Mouse (Mus musculus) heart, postnatal 0 days (tissue): ENCODE measurements around the gene Col19a1. TPM values are rescaled to one million over a fixed set of nuclear protein-coding genes. Genes with fewer than 3 reads are reported as not detected.

Source experiments
- ATAC-seq: fragments of 200-750 bp; cut with Nextera tagmentation; 2 replicates; pipeline ENCODE4 v1.8.0; 2017; ENCODE audit warnings: low read depth, moderate number of reproducible peaks, moderate library complexity; ENCODE audit not compliant: insufficient read depth
- DNase-seq: peaks from one replicate; pipeline ENCODE4 v3.0.0-alpha.2; 2016; ENCODE audit warnings: low spot score
- H3K27ac ChIP-seq: fragments of 300-500 bp; sonication (generic); 2 replicates; pipeline ENCODE4 v1.5.1; 2014; ENCODE audit warnings: low read depth, mild to moderate bottlenecking
- H3K27me3 ChIP-seq: fragments of 300-500 bp; sonication (generic); 2 replicates; pipeline ENCODE4 v1.6.1; 2014; ENCODE audit warnings: low read length, mixed read lengths; ENCODE audit not compliant: control insufficient read depth, insufficient read depth
- H3K36me3 ChIP-seq: fragments of 300-500 bp; sonication (generic); replicated peaks from 2 replicates; pipeline ENCODE4 v1.6.1; 2014; ENCODE audit warnings: low read length, mixed read lengths; ENCODE audit not compliant: control insufficient read depth, insufficient read depth
- H3K4me1 ChIP-seq: fragments of 300-500 bp; sonication (generic); 2 replicates; pipeline ENCODE4 v1.6.1; 2014; ENCODE audit warnings: antibody characterized with exemption; ENCODE audit not compliant: control insufficient read depth, insufficient read depth
- H3K4me2 ChIP-seq: fragments of 300-500 bp; sonication (generic); 2 replicates; pipeline ENCODE4 v1.6.1; 2014; ENCODE audit warnings: low read depth, mild to moderate bottlenecking, low read length, moderate library complexity
- H3K4me3 ChIP-seq: fragments of 300-500 bp; sonication (generic); 2 replicates; pipeline ENCODE4 v1.5.1; 2014; ENCODE audit warnings: low read depth, low read length
- H3K9ac ChIP-seq: fragments of 300-500 bp; sonication (generic); replicated peaks from 2 replicates; pipeline ENCODE4 v1.6.1; 2014; ENCODE audit warnings: low read depth, low read length, mixed read lengths
- H3K9me3 ChIP-seq: fragments of 300-500 bp; sonication (generic); replicated peaks from 2 replicates; pipeline ENCODE4 v1.6.1; 2016; ENCODE audit warnings: low read length; ENCODE audit not compliant: control insufficient read depth
- CTCF ChIP-seq: IDR thresholded peaks from 2 replicates; pipeline ENCODE4 v1.5.1; 2016; ENCODE audit warnings: antibody characterized with exemption, control low read depth, low read depth
- EP300 ChIP-seq: IDR thresholded peaks from 2 replicates; pipeline ENCODE4 v1.6.1; 2016; ENCODE audit warnings: antibody characterized with exemption, low read depth
- WGBS: fragments of 180-500 bp; shearing (Covaris S2); extraction: QIAGEN DNeasy Blood & Tissue Kit; methylation state at CpG from one replicate; pipeline ENCODE4 v1.1.7; 2014; 5-methylcytosine and 5-hydroxymethylcytosine counted together
- polyA plus RNA-seq: library from polyadenylated mRNA; unstranded; fragments of >200 nt; fragmentation: Nextera tagmentation; extraction: Ambion mirVana; gene quantifications from 2 replicates; pipeline ENCODE4 v1.2.1, GENCODE M21; 2015
- total RNA-seq: library from RNA; depleted of rRNA; stranded (reverse); fragments of >200 nt; gene quantifications from 2 replicates; pipeline ENCODE4 v1.2.3, GENCODE M21; 2014; ENCODE audit warnings: low replicate concordance

The Col19a1 gene
- total and polyA plus RNA-seq, 2 experiments from 2014 or later = 0.04 to 0.69 TPM

GRCm38 (mm10) chr1:24572602-24573001 lies 14.7 kb downstream of the Col19a1 start:
- H3K27ac ChIP-seq = no peak overlapping the region
- 33% methylated on average over 8 of the region's 8 CpGs for WGBS

GRCm38 (mm10) chr1:24564113-24564512 lies 23.2 kb downstream of the Col19a1 start:
- no peak overlapping the region for H3K4me2 ChIP-seq
- no peak overlapping the region for H3K4me3 ChIP-seq
- ATAC-seq (no peak), DNase-seq (no peak)
- no peaks in the 10 kb centered on the region for H3K27me3 ChIP-seq
- no peak overlapping the region for H3K27ac ChIP-seq
- H3K4me1 ChIP-seq = no peaks in the 10 kb centered on the region
- WGBS = 44% methylated on average over 2 of the region's 2 CpGs
- no peaks in the 10 kb centered on the region for H3K9me3 ChIP-seq
- no peak overlapping the region for H3K9ac ChIP-seq
- TF ChIP-seq CTCF (no peak), EP300 (no peak)
- H3K36me3 ChIP-seq = no peaks in the 10 kb centered on the region

More at GRCm38 (mm10) chr1:24572602-24573001, 14.7 kb downstream of the Col19a1 start:
- no peak for ATAC-seq
- Histone ChIP-seq H3K4me3 (no peak overlapping the region), H3K9ac (no peak overlapping the region), H3K27me3 (no peaks in the 10 kb centered on the region), H3K4me1 (no peaks in the 10 kb centered on the region), H3K9me3 (no peaks in the 10 kb centered on the region), H3K4me2 (no peak overlapping the region), H3K36me3 (no peaks in the 10 kb centered on the region)
- TF ChIP-seq CTCF (no peak), EP300 (no peak)
- no peak for DNase-seq

GRCm38 (mm10) chr1:24558005-24558404 lies 29.3 kb downstream of the Col19a1 start:
- 45% methylated on average over 10 of the region's 10 CpGs for whole genome bisulfite sequencing
- H3K27ac ChIP-seq = no peak overlapping the region

GRCm38 (mm10) chr1:24553462-24553861 lies 33.8 kb downstream of the Col19a1 start:
- ATAC-seq (peak; percentile 63), DNase-seq (peak; percentile 47)
- no peak overlapping the region for H3K4me2 ChIP-seq
- H3K9ac ChIP-seq = no peak overlapping the region
- H3K27ac ChIP-seq = no peak overlapping the region
- H3K9me3 ChIP-seq = no peaks in the 10 kb centered on the region
- no peaks in the 10 kb centered on the region for H3K27me3 ChIP-seq
- H3K36me3 ChIP-seq = no peaks in the 10 kb centered on the region
- H3K4me1 ChIP-seq = no peaks in the 10 kb centered on the region
- H3K4me3 ChIP-seq = no peak overlapping the region
- 7% methylated on average over 4 of the region's 4 CpGs for WGBS
- TF ChIP-seq CTCF (no peak), EP300 (no peak)

More at GRCm38 (mm10) chr1:24558005-24558404, 29.3 kb downstream of the Col19a1 start:
- H3K9ac ChIP-seq = no peak overlapping the region
- TF ChIP-seq CTCF = no peak
- 0 out of 2 replicates have a peak overlapping the region, but pooled peaks have one; percentile 15 for H3K4me3 ChIP-seq
- H3K4me1 ChIP-seq = no peaks in the 10 kb centered on the region
- no peak for ATAC-seq
- H3K9me3 ChIP-seq = no peaks in the 10 kb centered on the region
- H3K36me3 ChIP-seq = no peaks in the 10 kb centered on the region
- no peaks in the 10 kb centered on the region for H3K27me3 ChIP-seq
- no peak for DNase-seq
- H3K4me2 ChIP-seq = no peak overlapping the region; the same call in 1 of the 2 replicates

GRCm38 (mm10) chr1:24550560-24551280 lies 36.6 kb downstream of the Col19a1 start:
- H3K4me2 ChIP-seq = no peak overlapping the region
- no peak for DNase-seq
- no peak overlapping the region for H3K9ac ChIP-seq
- H3K4me1 ChIP-seq = no peaks in the 10 kb centered on the region
- no peaks in the 10 kb centered on the region for H3K27me3 ChIP-seq
- H3K9me3 ChIP-seq = no peaks in the 10 kb centered on the region
- H3K4me3 ChIP-seq = no peak overlapping the region
- H3K36me3 ChIP-seq = no peaks in the 10 kb centered on the region
- TF ChIP-seq EP300 (no peak), CTCF (no peak)
- no peak overlapping the region for H3K27ac ChIP-seq
- WGBS = 71% methylated on average over 18 of the region's 18 CpGs
- ATAC-seq = no peak

GRCm38 (mm10) chr1:24550031-24550430 lies 37.2 kb downstream of the Col19a1 start:
- Histone ChIP-seq H3K4me1 (no peaks in the 10 kb centered on the region), H3K9ac (no peak overlapping the region), H3K27ac (no peak overlapping the region), H3K4me2 (no peak overlapping the region), H3K9me3 (no peaks in the 10 kb centered on the region), H3K36me3 (no peaks in the 10 kb centered on the region), H3K27me3 (no peaks in the 10 kb centered on the region), H3K4me3 (no peak overlapping the region)
- ATAC-seq (no peak), DNase-seq (no peak)
- TF ChIP-seq EP300 = no peak
- TF ChIP-seq CTCF = no peak
- WGBS = 46% methylated on average over 10 of the region's 10 CpGs
